ENCODE assay signal across 11 mouse cellular contexts in genomic region chr9:44106596-44106995, GRCm38 (mm10). TPM values are rescaled to one million over a fixed set of nuclear protein-coding genes. Genes with fewer than 3 reads are reported as not detected.
DNase-seq lines count a peak whose midpoint lies in the region; ATAC-seq and TF ChIP-seq lines count a peak whose summit lies in the region.
"Had no signal": no experiment of that assay in that cellular context is flagged by ENCODE, and none has a peak within 500 bp of the region (broad histone marks: within the 10 kb centered on the region; RNA-seq: fewer than 3 reads in every experiment).

No protein-coding gene starts in this region.

- 60% methylated on average over 4 of the region's 4 CpGs for WGBS in lung, embryonic 14.5 days
- 65% methylated on average over 4 of the region's 4 CpGs for WGBS in intestine, embryonic 16.5 days
- 76% methylated on average over 4 of the region's 4 CpGs for WGBS in stomach, embryonic 14.5 days

- H3K4me3 ChIP-seq in gastrocnemius, adult 2 months = peak overlapping the region; percentile 65
- H3K4me3 ChIP-seq in lung, embryonic 14.5 days (ENCODE audit: low read depth, low read length) = no peak overlapping the region
- H3K4me3 ChIP-seq in intestine, embryonic 16.5 days (ENCODE audit: low read length) = no peak overlapping the region
- no peak overlapping the region for H3K4me3 ChIP-seq in stomach, embryonic 14.5 days (ENCODE audit: low read depth, low read length)

- no peaks in the 10 kb centered on the region for H3K27me3 ChIP-seq in lung, embryonic 14.5 days (ENCODE audit: insufficient read depth, low read length)
- H3K27me3 ChIP-seq in intestine, embryonic 16.5 days (replicated peaks; ENCODE audit: control insufficient read depth, insufficient read depth, low read length) = no peaks in the 10 kb centered on the region
- H3K27me3 ChIP-seq in stomach, embryonic 14.5 days (ENCODE audit: control insufficient read depth, insufficient read depth, low read length) = no peaks in the 10 kb centered on the region

- H3K9ac ChIP-seq in lung, embryonic 14.5 days = no peak overlapping the region
- H3K9ac ChIP-seq in intestine, embryonic 16.5 days (ENCODE audit: low read depth, low read length) = no peak overlapping the region
- no peak overlapping the region for H3K9ac ChIP-seq in stomach, embryonic 14.5 days (replicated peaks; ENCODE audit: low read depth, low read length)

- H3K9me3 ChIP-seq in lung, embryonic 14.5 days (ENCODE audit: low read depth, low read length) = no peaks in the 10 kb centered on the region
- no peaks in the 10 kb centered on the region for H3K9me3 ChIP-seq in intestine, embryonic 16.5 days (ENCODE audit: control insufficient read depth, low read length)
- no peaks in the 10 kb centered on the region for H3K9me3 ChIP-seq in stomach, embryonic 14.5 days (ENCODE audit: control insufficient read depth, low read depth, low read length)

- H3K36me3 ChIP-seq in lung, embryonic 14.5 days (ENCODE audit: insufficient read depth) = peaks cover 47% of the 10 kb centered on the region
- H3K36me3 ChIP-seq in intestine, embryonic 16.5 days (ENCODE audit: control insufficient read depth, insufficient read depth, low read length) = peaks cover 3% of the 10 kb centered on the region; the same call in 1 of the 2 replicates
- peaks cover 10% of the 10 kb centered on the region for H3K36me3 ChIP-seq in stomach, embryonic 14.5 days (ENCODE audit: control insufficient read depth, insufficient read depth, low read length)

- no peak for DNase-seq in gastrocnemius, adult 2 months
- no peak for DNase-seq in gastrocnemius, postnatal 14 days
- no peak for DNase-seq in lung, embryonic 14.5 days
- no peak for DNase-seq in lung, postnatal 10 days
- DNase-seq in right cerebral cortex, postnatal 25 days = no peak
- no peak for DNase-seq in gastrocnemius, postnatal 4 days (ENCODE audit: low spot score in 2 of 2)
- DNase-seq: thymus, adult 18-20 months had no signal

- TF ChIP-seq CTCF in gastrocnemius, adult 2 months (IDR thresholded peaks at IDR 0.05) = no peak
- no peak for TF ChIP-seq CTCF in lung, embryonic 14.5 days (IDR thresholded peaks at IDR 0.05; ENCODE audit: low read depth)

- peaks cover 27% of the 10 kb centered on the region for H3K4me1 ChIP-seq in lung, embryonic 14.5 days (ENCODE audit: insufficient read depth)
- H3K4me1 ChIP-seq in intestine, embryonic 16.5 days (ENCODE audit: control insufficient read depth, insufficient read depth, low read length) = peaks cover 38% of the 10 kb centered on the region
- H3K4me1 ChIP-seq in stomach, embryonic 14.5 days (ENCODE audit: control insufficient read depth, insufficient read depth, low read length) = peaks cover 44% of the 10 kb centered on the region

- intact Hi-C loops in gastrocnemius, adult 2 months (cut with DNase I) = loop anchor here (5.0 kb wide), 1 partner anchor 119 kb away; no protein-coding TSS in a partner anchor
- intact Hi-C loops in gastrocnemius, postnatal 14 days (cut with DNase I; ENCODE audit: low total_unique reads) = no loop called here

- peak overlapping the region; percentile 59; the same call in 1 of the 2 replicates for H3K4me2 ChIP-seq in lung, embryonic 14.5 days
- H3K4me2 ChIP-seq in intestine, embryonic 16.5 days (ENCODE audit: low read depth, low read length) = no peak overlapping the region
- H3K4me2 ChIP-seq in stomach, embryonic 14.5 days (replicated peaks; ENCODE audit: low read depth, low read length) = no peak overlapping the region

- no peak for ATAC-seq in lung, embryonic 14.5 days (ENCODE audit: insufficient read depth)
- no peak for ATAC-seq in intestine, embryonic 16.5 days
- no peak for ATAC-seq in stomach, embryonic 14.5 days (ENCODE audit: insufficient number of reproducible peaks, insufficient read depth, low FRiP score, low read depth)

- H3K27ac ChIP-seq in gastrocnemius, adult 2 months = peak overlapping the region; percentile 88
- H3K27ac ChIP-seq in lung, embryonic 14.5 days (ENCODE audit: low read depth) = peak overlapping the region; percentile 91
- peak overlapping the region; percentile 5; the same call in 1 of the 2 replicates for H3K27ac ChIP-seq in intestine, embryonic 16.5 days (ENCODE audit: low read length)
- H3K27ac ChIP-seq in stomach, embryonic 14.5 days (ENCODE audit: low read length) = peak overlapping the region; percentile 59; the same call in 1 of the 2 replicates

RNA-seq across cellular contexts. Expression of gene C1qtnf5, which starts 0.4 kb away (rescaled TPM):
- total RNA-seq in gastrocnemius, adult 2 months (2021) = 1 to 10 TPM; 2.5 to 7.6 TPM
- 10 to 100 TPM; 22.9 to 25.7 TPM for total RNA-seq in gastrocnemius, postnatal 14 days (2021)
- 4.7 and 5.0 TPM in 2 replicates for polyA plus RNA-seq in lung, embryonic 14.5 days (2014; fragmentation: Nextera tagmentation; extraction: Ambion mirVana)
- polyA plus RNA-seq in intestine, embryonic 16.5 days (2015; fragmentation: Nextera tagmentation; extraction: Ambion mirVana) = 2.7 and 3.0 TPM in 2 replicates
- polyA plus RNA-seq in stomach, embryonic 14.5 days (2014; fragmentation: Nextera tagmentation; extraction: Ambion mirVana) = 2.3 and 2.8 TPM in 2 replicates
- total RNA-seq in gastrocnemius, postnatal 4 days (2021) = 10 to 100 TPM; 12.9 to 15.0 TPM
- total RNA-seq: megakaryocyte progenitor cell, adult 5-6 weeks had no signal

RNA-seq across cellular contexts. Expression of gene Mfrp, which starts 5.1 kb away (rescaled TPM):
- not detected for total RNA-seq in gastrocnemius, adult 2 months (2021)
- total RNA-seq in gastrocnemius, postnatal 14 days (2021) = under 1 TPM in 1 of 2 experiments, not detected in 1; 0.06 TPM
- 0.07 and 0.11 TPM in 2 replicates for polyA plus RNA-seq in lung, embryonic 14.5 days (2014; fragmentation: Nextera tagmentation; extraction: Ambion mirVana)
- polyA plus RNA-seq in intestine, embryonic 16.5 days (2015; fragmentation: Nextera tagmentation; extraction: Ambion mirVana) = 0.18 and 0.24 TPM in 2 replicates
- polyA plus RNA-seq in stomach, embryonic 14.5 days (2014; fragmentation: Nextera tagmentation; extraction: Ambion mirVana) = 0.26 and 0.28 TPM in 2 replicates
- total RNA-seq in gastrocnemius, postnatal 4 days (2021) = not detected
- total RNA-seq: gastrocnemius, postnatal 36 days had no signal

RNA-seq across cellular contexts. Expression of gene Gm49380, which starts 6.7 kb away (rescaled TPM):
- total RNA-seq in gastrocnemius, adult 2 months (2021) = 1 to 10 TPM in 1 of 2 experiments, under 1 TPM in 1; 0.71 to 1.4 TPM
- 1 to 10 TPM in 1 of 2 experiments, under 1 TPM in 1; 0.23 to 1.2 TPM for total RNA-seq in gastrocnemius, postnatal 14 days (2021)
- 0.08 and 0.32 TPM in 2 replicates for polyA plus RNA-seq in lung, embryonic 14.5 days (2014; fragmentation: Nextera tagmentation; extraction: Ambion mirVana)
- polyA plus RNA-seq in intestine, embryonic 16.5 days (2015; fragmentation: Nextera tagmentation; extraction: Ambion mirVana) = 0.05 and 0.12 TPM in 2 replicates
- 0.43 and 0.52 TPM in 2 replicates for polyA plus RNA-seq in stomach, embryonic 14.5 days (2014; fragmentation: Nextera tagmentation; extraction: Ambion mirVana)
- total RNA-seq in gastrocnemius, postnatal 4 days (2021) = under 1 TPM in 1 of 2 experiments, not detected in 1; 0.10 TPM
- total RNA-seq: megakaryocyte progenitor cell, adult 5-6 weeks had no signal

RNA-seq across cellular contexts. Expression of gene Rnf26, which starts 6.7 kb away (rescaled TPM):
- total RNA-seq in gastrocnemius, adult 2 months (2021) = 1 to 10 TPM; 3.0 to 3.1 TPM
- 1 to 10 TPM; 6.4 to 8.4 TPM for total RNA-seq in gastrocnemius, postnatal 14 days (2021)
- polyA plus RNA-seq in lung, embryonic 14.5 days (2014; fragmentation: Nextera tagmentation; extraction: Ambion mirVana) = 85.6 and 89.2 TPM in 2 replicates
- polyA plus RNA-seq in intestine, embryonic 16.5 days (2015; fragmentation: Nextera tagmentation; extraction: Ambion mirVana) = 45.4 and 48.1 TPM in 2 replicates
- 61.7 and 66.7 TPM in 2 replicates for polyA plus RNA-seq in stomach, embryonic 14.5 days (2014; fragmentation: Nextera tagmentation; extraction: Ambion mirVana)
- total RNA-seq in gastrocnemius, postnatal 4 days (2021) = 10 to 100 TPM; 22.0 to 22.9 TPM

RNA-seq across cellular contexts. Expression of gene Mcam, which starts 27.7 kb away (rescaled TPM):
- 10 to 100 TPM; 17.5 to 24.4 TPM for total RNA-seq in gastrocnemius, adult 2 months (2021)
- total RNA-seq in gastrocnemius, postnatal 14 days (2021) = 10 to 100 TPM; 62.3 to 83.8 TPM
- polyA plus RNA-seq in lung, embryonic 14.5 days (2014; fragmentation: Nextera tagmentation; extraction: Ambion mirVana) = 84.9 and 87.7 TPM in 2 replicates
- 42.9 and 45.1 TPM in 2 replicates for polyA plus RNA-seq in intestine, embryonic 16.5 days (2015; fragmentation: Nextera tagmentation; extraction: Ambion mirVana)
- 53.0 and 54.3 TPM in 2 replicates for polyA plus RNA-seq in stomach, embryonic 14.5 days (2014; fragmentation: Nextera tagmentation; extraction: Ambion mirVana)
- 100 to 1,000 TPM; 156 to 169 TPM for total RNA-seq in gastrocnemius, postnatal 4 days (2021)

Comparison
In these comparisons a context has a peak if more than half of its experiments do, and no peak if none do; other contexts are left out.
1. H3K27ac ChIP-seq: peak in every context shown above with its lines; median percentile 91 in lung, embryonic 14.5 days; 88 in gastrocnemius, adult 2 months; 59 in stomach, embryonic 14.5 days; 5 in intestine, embryonic 16.5 days.